Mouse (Mus musculus) embryonic facial prominence, embryonic 11.5 days (tissue): ENCODE measurements around the gene Bbc3. TPM values are rescaled to one million over a fixed set of nuclear protein-coding genes. Genes with fewer than 3 reads are reported as not detected.

Experiments
- ATAC-seq: fragments of 200-750 bp; cut with Nextera tagmentation; replicated peaks from 2 replicates; pipeline ENCODE4 v1.8.0; 2017; ENCODE audit warnings: low read depth; ENCODE audit not compliant: insufficient number of reproducible peaks, low FRiP score, low TSS enrichment
- DNase-seq: peaks from one replicate; pipeline ENCODE4 v3.0.0-alpha.2; 2015; ENCODE audit warnings: low spot score
- H3K27ac ChIP-seq: fragments of 300-500 bp; sonication (generic); replicated peaks from 2 replicates; pipeline ENCODE4 v1.5.1; 2014; ENCODE audit warnings: mild to moderate bottlenecking, low read depth, low read length, control low read depth
- H3K27me3 ChIP-seq: fragments of 300-500 bp; sonication (generic); 2 replicates; pipeline ENCODE4 v1.6.1; 2014; ENCODE audit warnings: mild to moderate bottlenecking, low read length, moderate library complexity, mixed read lengths; ENCODE audit not compliant: control insufficient read depth, insufficient read depth
- H3K36me3 ChIP-seq: fragments of 300-500 bp; sonication (generic); replicated peaks from 2 replicates; pipeline ENCODE4 v1.6.1; 2014; ENCODE audit warnings: low read depth, mild to moderate bottlenecking, low read length, moderate library complexity, mixed read lengths; ENCODE audit not compliant: control insufficient read depth, insufficient read depth
- H3K4me1 ChIP-seq: fragments of 300-500 bp; sonication (generic); 2 replicates; pipeline ENCODE4 v1.6.1; 2014; ENCODE audit warnings: low read length, mixed read lengths; ENCODE audit not compliant: control insufficient read depth, insufficient read depth
- H3K4me2 ChIP-seq: fragments of 300-500 bp; sonication (generic); 2 replicates; pipeline ENCODE4 v1.6.1; 2014; ENCODE audit warnings: low read depth, mild to moderate bottlenecking, control low read depth, low read length, moderate library complexity
- H3K4me3 ChIP-seq: fragments of 300-500 bp; sonication (generic); 2 replicates; pipeline ENCODE4 v1.5.1; 2014; ENCODE audit warnings: low read depth, low read length, control low read depth
- H3K9ac ChIP-seq: fragments of 300-500 bp; sonication (generic); replicated peaks from 2 replicates; pipeline ENCODE4 v1.6.1; 2014; ENCODE audit warnings: mild to moderate bottlenecking, control low read depth, low read length
- H3K9me3 ChIP-seq: fragments of 300-500 bp; sonication (generic); replicated peaks from 2 replicates; pipeline ENCODE4 v1.6.1; 2016; ENCODE audit warnings: mild to moderate bottlenecking, low read length, inconsistent platforms, mixed read lengths; ENCODE audit not compliant: control insufficient read depth
- WGBS: fragments of 180-500 bp; shearing (Covaris S2); extraction: QIAGEN DNeasy Blood & Tissue Kit; methylation state at CpG from one replicate; pipeline ENCODE4 v1.1.7; 2014; 5-methylcytosine and 5-hydroxymethylcytosine counted together
- polyA plus RNA-seq: library from polyadenylated mRNA; unstranded; fragments of >200 nt; fragmentation: Nextera tagmentation; extraction: Ambion mirVana; gene quantifications from 2 replicates; pipeline ENCODE4 v1.2.1, GENCODE M21; 2014

The Bbc3 gene
- polyA plus RNA-seq, 1 experiment from 2014 or later = 5.9 TPM

- 94% methylated on average over 3 of the region's 3 CpGs for WGBS
- H3K36me3 ChIP-seq = peaks cover 14% of the 10 kb centered on the region
- no peak overlapping the region for H3K4me2 ChIP-seq
- no peaks in the 10 kb centered on the region for H3K4me1 ChIP-seq
- H3K27ac ChIP-seq = no peak overlapping the region
- H3K9ac ChIP-seq = no peak overlapping the region
- DNase-seq (no peak), ATAC-seq (no peak)
- no peaks in the 10 kb centered on the region for H3K27me3 ChIP-seq
- H3K9me3 ChIP-seq = no peaks in the 10 kb centered on the region
- no peak overlapping the region for H3K4me3 ChIP-seq
Observed at GRCm38 (mm10) chr7:16355854-16356594, 47.8 kb downstream of the Bbc3 start.

- WGBS = 92% methylated on average over 3 of the region's 3 CpGs
- H3K36me3 ChIP-seq = peaks cover 14% of the 10 kb centered on the region
Observed at GRCm38 (mm10) chr7:16357602-16358001, 49.4 kb downstream of the Bbc3 start.

GRCm38 (mm10) chr7:16364319-16364718 is 56.1 kb downstream of the Bbc3 start:
- peaks cover 12% of the 10 kb centered on the region for H3K36me3 ChIP-seq
- H3K27me3 ChIP-seq = no peaks in the 10 kb centered on the region
- DNase-seq (no peak), ATAC-seq (no peak)
- H3K4me1 ChIP-seq = no peaks in the 10 kb centered on the region
- H3K9ac ChIP-seq = no peak overlapping the region
- no peak overlapping the region for H3K4me2 ChIP-seq
- H3K4me3 ChIP-seq = no peak overlapping the region
- H3K27ac ChIP-seq = no peak overlapping the region
- 82% methylated on average over 1 of the region's 1 CpGs for WGBS
- no peaks in the 10 kb centered on the region for H3K9me3 ChIP-seq

More at GRCm38 (mm10) chr7:16357602-16358001, 49.4 kb downstream of the Bbc3 start:
- no peaks in the 10 kb centered on the region for H3K9me3 ChIP-seq
- no peak overlapping the region for H3K9ac ChIP-seq
- no peak overlapping the region for H3K4me3 ChIP-seq
- DNase-seq (no peak), ATAC-seq (no peak)
- no peak overlapping the region for H3K27ac ChIP-seq
- H3K27me3 ChIP-seq = no peaks in the 10 kb centered on the region
- H3K4me1 ChIP-seq = no peaks in the 10 kb centered on the region
- H3K4me2 ChIP-seq = no peak overlapping the region

- Histone ChIP-seq H3K4me1 (no peaks in the 10 kb centered on the region), H3K27me3 (no peaks in the 10 kb centered on the region), H3K9ac (no peak overlapping the region), H3K4me3 (no peak overlapping the region), H3K9me3 (no peaks in the 10 kb centered on the region), H3K36me3 (peaks cover 12% of the 10 kb centered on the region), H3K4me2 (no peak overlapping the region), H3K27ac (no peak overlapping the region)
- peak; percentile 51 for DNase-seq
- WGBS = 45% methylated on average over 4 of the region's 4 CpGs
- peak; percentile 67 for ATAC-seq
Observed at GRCm38 (mm10) chr7:16364901-16365500, 56.8 kb downstream of the Bbc3 start.

- Histone ChIP-seq H3K27me3 (no peaks in the 10 kb centered on the region), H3K27ac (no peak overlapping the region)
Observed at GRCm38 (mm10) chr7:16366133-16366646, 58.0 kb downstream of the Bbc3 start.

GRCm38 (mm10) chr7:16366669-16367068 is 58.5 kb downstream of the Bbc3 start:
- no peak overlapping the region for H3K4me2 ChIP-seq
- H3K27me3 ChIP-seq = no peaks in the 10 kb centered on the region
- no peak overlapping the region for H3K4me3 ChIP-seq
- H3K4me1 ChIP-seq = no peaks in the 10 kb centered on the region
- no peak for ATAC-seq
- WGBS = 76% methylated on average over 4 of the region's 4 CpGs
- no peak for DNase-seq
- H3K9me3 ChIP-seq = no peaks in the 10 kb centered on the region
- H3K9ac ChIP-seq = no peak overlapping the region
- peaks cover 12% of the 10 kb centered on the region for H3K36me3 ChIP-seq
- no peak overlapping the region for H3K27ac ChIP-seq

More at GRCm38 (mm10) chr7:16366133-16366646, 58.0 kb downstream of the Bbc3 start:
- H3K36me3 ChIP-seq = peaks cover 12% of the 10 kb centered on the region
- 73% methylated on average over 10 of the region's 10 CpGs for WGBS
- ATAC-seq (no peak), DNase-seq (no peak)
- no peak overlapping the region for H3K9ac ChIP-seq
- H3K9me3 ChIP-seq = no peaks in the 10 kb centered on the region
- no peaks in the 10 kb centered on the region for H3K4me1 ChIP-seq
- H3K4me2 ChIP-seq = no peak overlapping the region
- H3K4me3 ChIP-seq = no peak overlapping the region

Other genes starting within 250 kb of the Bbc3 start
- not detected in 2 replicates for gene Zfp541, start 246.6 kb upstream of the Bbc3 start, polyA plus RNA-seq
- 147 and 168 TPM in 2 replicates for gene Napa, start 209.9 kb upstream of the Bbc3 start, polyA plus RNA-seq
- 22.1 and 23.5 TPM in 2 replicates for gene Kptn, start 188.5 kb upstream of the Bbc3 start, polyA plus RNA-seq
- gene Slc8a2, start 178.6 kb upstream of the Bbc3 start, polyA plus RNA-seq = 0.25 and 0.42 TPM in 2 replicates
- 34.0 and 47.1 TPM in 2 replicates for gene Meis3, start 133.3 kb upstream of the Bbc3 start, polyA plus RNA-seq
- gene Dhx34, start 86.4 kb upstream of the Bbc3 start, polyA plus RNA-seq = 6.6 and 9.9 TPM in 2 replicates
- gene C5ar2, start 64.2 kb upstream of the Bbc3 start, polyA plus RNA-seq = 0.14 TPM in 1 of 2 replicates, not detected in the other
- gene C5ar1, start 48.9 kb upstream of the Bbc3 start, polyA plus RNA-seq = 0.71 and 1.00 TPM in 2 replicates
- gene Inafm1, start 34.8 kb upstream of the Bbc3 start, polyA plus RNA-seq = 9.3 TPM in 2 replicates
- gene Ccdc9, start 21.6 kb upstream of the Bbc3 start, polyA plus RNA-seq = 16.2 and 16.7 TPM in 2 replicates
- 433 and 434 TPM in 2 replicates for gene Sae1, start 79.4 kb downstream of the Bbc3 start, polyA plus RNA-seq
- gene Zc3h4, start 92.5 kb downstream of the Bbc3 start, polyA plus RNA-seq = 13.7 and 14.6 TPM in 2 replicates
- gene Tmem160, start 144.4 kb downstream of the Bbc3 start, polyA plus RNA-seq = 50.7 and 60.0 TPM in 2 replicates
- gene Npas1, start 169.3 kb downstream of the Bbc3 start, polyA plus RNA-seq = 0.21 and 0.25 TPM in 2 replicates